Mouse (Mus musculus): ENCODE measurements around the gene Pde2a. TPM values are rescaled to one million over a fixed set of nuclear protein-coding genes. Genes with fewer than 3 reads are reported as not detected.

The Pde2a gene
- total and polyA plus RNA-seq, 3 experiments = 0.08 to 0.40 TPM; not detected in 1

GRCm38 (mm10) chr7:101376701-101377340, 44.7 kb upstream of the Pde2a start:
- no peak for DNase-seq (ENCODE audit: extremely low read depth)
- Histone ChIP-seq H3K36me3 (replicated peaks in 1 of 2; ENCODE audit: control insufficient read depth in 1 of 2, insufficient read depth in 1 of 2, low read length in 1 of 2) (peaks cover 14 to 70% of the 10 kb centered on the region in 2 experiments), H3K4me3 (replicated peaks in 1 of 3; ENCODE audit: low read depth in 2 of 3, low read length in 2 of 3, poor library complexity in 1 of 3) (no peak overlapping the region), H3K27ac (ENCODE audit: insufficient read depth, low read depth) (peak overlapping the region; percentile 61; the same call in 1 of the 2 replicates), H3K9me3 (replicated peaks; ENCODE audit: low read length) (no peaks in the 10 kb centered on the region), H3K4me1 (ENCODE audit: control insufficient read depth in 1 of 2, insufficient read depth in 2 of 2) (peaks cover 23 to 51% of the 10 kb centered on the region in 2 experiments), H3K4me2 (ENCODE audit: insufficient read depth, low read depth, poor library complexity, severe bottlenecking) (no peak overlapping the region), H3K79me2 (replicated peaks; ENCODE audit: control insufficient read depth, extremely low read depth, insufficient read depth, poor library complexity, severe bottlenecking) (peaks cover 6% of the 10 kb centered on the region), H3K27me3 (replicated peaks) (no peaks in the 10 kb centered on the region), H3K9ac (ENCODE audit: insufficient read depth, low read depth) (peak overlapping the region; percentile 12; the same call in 1 of the 2 replicates)
- no peak for TF ChIP-seq ZNF384 (IDR thresholded peaks at IDR 0.05; ENCODE audit: low read depth, low read length)
- no peak for TF ChIP-seq CHD1 (IDR thresholded peaks at IDR 0.05; ENCODE audit: low read depth, low read length)
- TF ChIP-seq GABPA (IDR thresholded peaks at IDR 0.05; ENCODE audit: insufficient replicate concordance, low read depth, low read length) = no peak
- TF ChIP-seq ELF1 (IDR thresholded peaks at IDR 0.05; ENCODE audit: low read depth, low read length) = no peak
- no peak for TF ChIP-seq NELFE (IDR thresholded peaks at IDR 0.05; ENCODE audit: low read depth, low read length)
- TF ChIP-seq KAT2A (IDR thresholded peaks at IDR 0.05; ENCODE audit: insufficient replicate concordance, low read length) = no peak
- no peak for TF ChIP-seq BHLHE40 (IDR thresholded peaks at IDR 0.05; ENCODE audit: low read depth, low read length)
- TF ChIP-seq ZMIZ1 (IDR thresholded peaks at IDR 0.05; ENCODE audit: low read depth, low read length) = no peak
- TF ChIP-seq MYC (IDR thresholded peaks at IDR 0.05; ENCODE audit: low read depth, low read length) = no peak
- no peak for TF ChIP-seq RAD21 (IDR thresholded peaks at IDR 0.05; ENCODE audit: low read depth, low read length)
- no peak for TF ChIP-seq CTCF (conservative IDR thresholded peaks at IDR 0.05 in 1 of 2, IDR thresholded peaks at IDR 0.05 in 1 of 2; ENCODE audit: low read depth in 2 of 2, low read length in 2 of 2)
- in situ Hi-C loops (cut with MboI; ENCODE audit: low pct_ligation_motif_present, low pct_unique_long_range_greater_than_20kb, low sequenced_read_pairs) (loop anchor here (10.0 kb wide), 2 partner anchors 312 to 402 kb away; partner anchors contain the start of gene P2ry6), dilution Hi-C loops (cut with MboI; ENCODE audit: extremely low pct_ligation_motif_present, extremely low pct_unique_long_range_greater_than_20kb, low sequenced_read_pairs) (no loop called here)

GRCm38 (mm10) chr7:101377741-101378262, 43.7 kb upstream of the Pde2a start:
- Histone ChIP-seq H3K79me2 (replicated peaks; ENCODE audit: control insufficient read depth, extremely low read depth, insufficient read depth, poor library complexity, severe bottlenecking) (peaks cover 6% of the 10 kb centered on the region), H3K9ac (ENCODE audit: insufficient read depth, low read depth) (peak overlapping the region; percentile 93), H3K4me1 (ENCODE audit: control insufficient read depth in 1 of 2, insufficient read depth in 2 of 2) (peaks cover 32 to 61% of the 10 kb centered on the region in 2 experiments), H3K36me3 (replicated peaks in 1 of 2; ENCODE audit: control insufficient read depth in 1 of 2, insufficient read depth in 1 of 2, low read length in 1 of 2) (peaks cover 13 to 65% of the 10 kb centered on the region in 2 experiments), H3K9me3 (replicated peaks; ENCODE audit: low read length) (no peaks in the 10 kb centered on the region), H3K27ac (ENCODE audit: insufficient read depth, low read depth) (peak overlapping the region; percentile 61), H3K27me3 (replicated peaks) (no peaks in the 10 kb centered on the region), H3K4me2 (ENCODE audit: insufficient read depth, low read depth, poor library complexity, severe bottlenecking) (peak overlapping the region; percentile 74), H3K4me3 (replicated peaks in 1 of 3; ENCODE audit: low read depth in 2 of 3, low read length in 2 of 3, poor library complexity in 1 of 3) (peak overlapping the region; percentile 51 to 90 (median 60))
- dilution Hi-C loops (cut with MboI; ENCODE audit: extremely low pct_ligation_motif_present, extremely low pct_unique_long_range_greater_than_20kb, low sequenced_read_pairs) (no loop called here), in situ Hi-C loops (cut with MboI; ENCODE audit: low pct_ligation_motif_present, low pct_unique_long_range_greater_than_20kb, low sequenced_read_pairs) (loop anchor here (10.0 kb wide), 2 partner anchors 313 to 403 kb away; partner anchors contain the start of gene P2ry6)
- DNase-seq (ENCODE audit: extremely low read depth) = peak; percentile 96
- peak; percentile 86; the same call in 1 of the 2 replicates for TF ChIP-seq KAT2A (IDR thresholded peaks at IDR 0.05; ENCODE audit: insufficient replicate concordance, low read length)
- peak; percentile 74; the same call in 1 of the 2 replicates for TF ChIP-seq MEF2A (IDR thresholded peaks at IDR 0.05; ENCODE audit: borderline replicate concordance, low read depth, low read length)
- peak; percentile 70; the same call in 1 of the 2 replicates for TF ChIP-seq MYC (IDR thresholded peaks at IDR 0.05; ENCODE audit: low read depth, low read length)
- TF ChIP-seq MAX (IDR thresholded peaks at IDR 0.05; ENCODE audit: low read length) = peak; percentile 81
- TF ChIP-seq ZMIZ1 (IDR thresholded peaks at IDR 0.05; ENCODE audit: low read depth, low read length) = peak; percentile 62; the same call in 1 of the 2 replicates
- TF ChIP-seq POLR2AphosphoS2 (IDR thresholded peaks at IDR 0.05; ENCODE audit: low read depth, low read length) = 0 out of 2 replicates have a peak, but pooled peaks have one; percentile 31
- TF ChIP-seq ELF1 (IDR thresholded peaks at IDR 0.05; ENCODE audit: low read depth, low read length) = peak; percentile 96
- no peak for TF ChIP-seq USF1 (IDR thresholded peaks at IDR 0.05; ENCODE audit: low read depth, low read length)
- peak; percentile 89 for TF ChIP-seq MXI1 (IDR thresholded peaks at IDR 0.05; ENCODE audit: low read depth, low read length)
- peak; percentile 96 for TF ChIP-seq SIN3A (IDR thresholded peaks at IDR 0.05; ENCODE audit: low read length)
- TF ChIP-seq RCOR1 (conservative IDR thresholded peaks at IDR 0.05; ENCODE audit: low read depth, low read length) = 0 out of 2 replicates have a peak, but pooled peaks have one; percentile 37
- no peak for TF ChIP-seq UBTF (IDR thresholded peaks at IDR 0.05; ENCODE audit: low read depth, low read length)
- TF ChIP-seq SMC3 (IDR thresholded peaks at IDR 0.05; ENCODE audit: low read depth, low read length) = no peak
- TF ChIP-seq ZC3H11A (IDR thresholded peaks at IDR 0.05; ENCODE audit: low read depth, low read length) = no peak
- peak; percentile 78 for TF ChIP-seq TCF12 (IDR thresholded peaks at IDR 0.05; ENCODE audit: low read depth, low read length)
- TF ChIP-seq NELFE (IDR thresholded peaks at IDR 0.05; ENCODE audit: low read depth, low read length) = peak; percentile 42; the same call in 1 of the 2 replicates
- no peak for TF ChIP-seq GABPA (IDR thresholded peaks at IDR 0.05; ENCODE audit: insufficient replicate concordance, low read depth, low read length)
- TF ChIP-seq POLR2A (IDR thresholded peaks at IDR 0.05; ENCODE audit: low read depth, low read length) = peak; percentile 42; the same call in 1 of the 2 replicates
- TF ChIP-seq MAZ (IDR thresholded peaks at IDR 0.05; ENCODE audit: low read depth, low read length) = peak; percentile 95
- peak; percentile 93 for TF ChIP-seq ETS1 (conservative IDR thresholded peaks at IDR 0.05; ENCODE audit: low read depth, low read length)
- peak; percentile 69; the same call in 1 of the 2 replicates for TF ChIP-seq JUND (conservative IDR thresholded peaks at IDR 0.05; ENCODE audit: low read depth, low read length)
- TF ChIP-seq IRF4 (IDR thresholded peaks at IDR 0.05; ENCODE audit: low read depth, low read length) = peak; percentile 81
- TF ChIP-seq EP300 (IDR thresholded peaks at IDR 0.05; ENCODE audit: low read length) = peak; percentile 72; the same call in 1 of the 2 replicates
- no peak for TF ChIP-seq ZNF384 (IDR thresholded peaks at IDR 0.05; ENCODE audit: low read depth, low read length)

Data from CH12.LX (cell line).